Mouse (Mus musculus) brown adipose tissue, adult 24 weeks (tissue): ENCODE results near the gene Iffo2. TPM values are rescaled to one million over a fixed set of nuclear protein-coding genes. Genes with fewer than 3 reads are reported as not detected.

Experiments
- H3K27ac ChIP-seq: fragments of 200-500 bp; replicated peaks from 2 replicates; pipeline ENCODE4 v1.5.1; 2012; ENCODE audit warnings: low read depth, mild to moderate bottlenecking, low read length
- H3K4me1 ChIP-seq: fragments of 200-500 bp; 2 replicates; pipeline ENCODE4 v1.6.1; 2012; ENCODE audit warnings: low read length, mixed read lengths; ENCODE audit not compliant: control insufficient read depth, insufficient read depth, insufficient read length
- H3K4me3 ChIP-seq: fragments of 200-500 bp; 2 replicates; pipeline ENCODE4 v1.5.1; 2012; ENCODE audit warnings: low read depth, mild to moderate bottlenecking, low read length, moderate library complexity; ENCODE audit not compliant: insufficient read depth
- polyA plus RNA-seq: library from polyadenylated mRNA; stranded (reverse); fragments of >200 nt; gene quantifications from 2 replicates; pipeline ENCODE4 v1.2.4, GENCODE M21; 2012; ENCODE audit not compliant: missing spikeins, insufficient read depth, insufficient read length

The Iffo2 gene
- polyA plus RNA-seq, 1 experiment: 8.0 TPM

DNA sequence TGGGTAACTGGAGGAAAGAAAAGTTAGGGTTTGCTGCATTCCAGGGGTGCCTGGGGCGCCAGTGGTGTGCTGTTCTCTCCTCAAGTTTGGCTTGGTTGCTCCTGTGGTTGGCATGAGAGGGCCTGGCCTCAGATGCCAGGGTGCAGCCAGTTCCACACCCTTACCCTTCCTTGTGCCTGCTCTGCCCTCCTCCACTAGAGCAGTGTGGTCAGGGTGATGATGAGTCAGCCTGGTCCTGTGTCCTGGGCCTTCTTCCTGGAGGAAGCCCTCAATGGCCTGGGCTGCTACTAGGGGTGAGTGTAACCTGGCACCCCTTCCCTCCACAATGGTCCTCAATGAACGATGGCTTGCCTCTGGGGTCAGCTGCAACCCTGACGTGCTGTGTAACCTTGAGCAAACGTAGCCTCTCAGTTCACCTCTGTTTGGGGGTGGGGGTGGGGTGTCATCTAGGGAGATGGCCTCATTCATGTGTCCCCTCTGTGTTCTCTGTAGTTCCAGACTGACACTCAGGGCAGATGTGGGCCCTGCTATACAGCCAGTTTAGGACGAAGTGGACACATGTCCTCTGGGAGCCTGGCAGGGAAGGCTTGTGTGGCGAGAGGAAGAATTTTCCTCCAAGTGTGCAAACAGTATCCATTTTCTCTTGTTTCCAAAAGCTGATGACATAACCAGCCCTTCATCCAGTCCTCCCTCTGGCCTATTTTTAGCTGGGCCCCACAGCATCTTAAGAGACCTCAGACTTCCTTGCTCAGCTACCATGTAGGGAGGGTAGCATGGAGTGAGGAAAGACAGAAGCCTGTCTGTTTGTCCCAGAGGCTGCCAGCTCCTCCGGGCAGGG lies 71.4 kb downstream of the Iffo2 start:
- Histone ChIP-seq H3K4me1 (peaks cover 53% of the 10 kb centered on the region), H3K4me3 (no peak overlapping the region), H3K27ac (peak overlapping the region; percentile 75)

GRCm38 (mm10) chr4:139602357-139603244 lies 72.3 kb downstream of the Iffo2 start, which contains the start of gene Gm21969:
Gm21969 (plus strand) TSS chr4:139603186.
- peaks cover 45% of the 10 kb centered on the region for H3K4me1 ChIP-seq
- no peak within 1 kb of the TSS for H3K4me3 ChIP-seq
- H3K27ac ChIP-seq: peak within 1 kb of the TSS; percentile 75

DNA sequence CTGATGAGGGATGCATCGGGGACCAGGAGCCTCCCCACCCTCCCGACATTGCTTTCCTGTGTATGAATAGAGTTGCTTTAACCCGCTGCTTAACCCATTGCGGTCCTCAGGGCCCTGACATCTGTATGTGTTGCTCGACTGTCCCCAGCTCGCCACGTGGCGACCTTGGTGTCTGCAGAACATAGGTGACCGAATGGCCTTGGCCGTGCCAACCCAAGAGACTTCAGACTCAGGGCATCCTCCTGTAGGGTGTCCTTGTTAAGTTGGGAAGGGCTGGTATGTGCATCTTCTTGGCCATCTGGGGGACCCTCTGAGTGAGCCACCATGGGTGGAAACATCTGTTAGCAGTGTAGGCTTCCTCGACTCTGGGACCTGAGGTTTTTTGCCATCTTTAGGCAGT lies 74.9 kb downstream of the Iffo2 start:
- Histone ChIP-seq H3K27ac (no peak overlapping the region), H3K4me1 (peaks cover 26% of the 10 kb centered on the region), H3K4me3 (no peak overlapping the region)

GRCm38 (mm10) chr4:139606732-139607131 lies 76.4 kb downstream of the Iffo2 start:
- Histone ChIP-seq H3K4me3 (no peak overlapping the region), H3K4me1 (peaks cover 14% of the 10 kb centered on the region), H3K27ac (0 out of 2 replicates have a peak overlapping the region, but pooled peaks have one; percentile 12)

- Histone ChIP-seq H3K4me3 (no peak overlapping the region), H3K27ac (no peak overlapping the region), H3K4me1 (no peaks in the 10 kb centered on the region)
Measured at GRCm38 (mm10) chr4:139608975-139609374, 78.6 kb downstream of the Iffo2 start.

DNA sequence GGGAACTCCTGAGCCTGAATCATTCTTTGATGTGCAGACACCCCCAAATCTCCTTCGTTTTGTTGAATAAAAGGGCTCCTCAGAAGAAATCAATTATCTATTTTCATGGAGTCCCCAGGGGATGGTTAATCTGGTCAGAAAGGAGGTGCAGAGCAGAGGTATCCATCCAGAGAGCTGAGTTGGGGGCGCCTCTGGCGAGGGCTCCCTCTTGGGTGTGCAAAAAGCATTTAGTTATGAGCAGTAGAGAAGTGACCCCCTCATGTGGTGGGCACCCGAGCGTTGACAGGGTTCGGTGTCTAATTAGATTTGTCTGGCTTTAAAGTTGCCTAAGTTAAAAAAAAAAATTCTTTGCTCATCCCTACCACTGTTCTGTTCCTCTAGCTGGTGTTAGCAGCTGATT lies 80.6 kb downstream of the Iffo2 start:
- H3K4me1 ChIP-seq: no peaks in the 10 kb centered on the region
- no peak overlapping the region for H3K4me3 ChIP-seq
- no peak overlapping the region for H3K27ac ChIP-seq

- Histone ChIP-seq H3K4me1 (no peaks in the 10 kb centered on the region), H3K4me3 (no peak overlapping the region), H3K27ac (no peak overlapping the region)
Measured at GRCm38 (mm10) chr4:139611542-139611953, 81.2 kb downstream of the Iffo2 start.

GRCm38 (mm10) chr4:139614524-139615260 lies 84.3 kb downstream of the Iffo2 start:
- Histone ChIP-seq H3K4me3 (no peak overlapping the region), H3K27ac (no peak overlapping the region), H3K4me1 (no peaks in the 10 kb centered on the region)

- Histone ChIP-seq H3K27ac (peak overlapping the region; percentile 68), H3K4me1 (no peaks in the 10 kb centered on the region), H3K4me3 (peak overlapping the region; percentile 58)
Measured at GRCm38 (mm10) chr4:139616276-139617000, 86.1 kb downstream of the Iffo2 start.

GRCm38 (mm10) chr4:139617001-139617364 lies 86.6 kb downstream of the Iffo2 start:
- Histone ChIP-seq H3K4me1 (no peaks in the 10 kb centered on the region), H3K27ac (peak overlapping the region; percentile 37), H3K4me3 (peak overlapping the region; percentile 58)

- H3K27ac ChIP-seq: peak overlapping the region; percentile 38; the same call in 1 of the 2 replicates
- H3K4me1 ChIP-seq: peaks cover 2% of the 10 kb centered on the region; the same call in 1 of the 2 replicates
- H3K4me3 ChIP-seq: no peak overlapping the region
Measured at GRCm38 (mm10) chr4:139619765-139620164, 89.4 kb downstream of the Iffo2 start.

GRCm38 (mm10) chr4:139622373-139623282 lies 92.3 kb downstream of the Iffo2 start, which contains the start of gene Aldh4a1:
Aldh4a1 (plus strand) TSS chr4:139622866.
- H3K27ac ChIP-seq: peak within 1 kb of the TSS; percentile 92
- H3K4me3 ChIP-seq: peak within 1 kb of the TSS; percentile 81
- peaks cover 2% of the 10 kb centered on the region; the same call in 1 of the 2 replicates for H3K4me1 ChIP-seq

- H3K4me3 ChIP-seq: peak overlapping the region; percentile 81
- no peak overlapping the region for H3K27ac ChIP-seq
- H3K4me1 ChIP-seq: peaks cover 2% of the 10 kb centered on the region; the same call in 1 of the 2 replicates
Measured at GRCm38 (mm10) chr4:139623434-139624115, 93.2 kb downstream of the Iffo2 start.
